In genomic region chr12:31188011-31188576, GRCm38 (mm10) we compare ENCODE assay signal across 41 mouse cellular contexts. TPM values are rescaled to one million over a fixed set of nuclear protein-coding genes. Genes with fewer than 3 reads are reported as not detected.
"Had no signal": no experiment of that assay in that cellular context is flagged by ENCODE, and none has a peak within 500 bp of the region (broad histone marks: within the 10 kb centered on the region; RNA-seq: fewer than 3 reads in every experiment).

No protein-coding gene starts in this region.

- H3K27me3 ChIP-seq: heart, embryonic 12.5 days; hindbrain, embryonic 13.5 days; hindbrain, embryonic 15.5 days; limb, embryonic 13.5 days; limb, embryonic 15.5 days; liver, embryonic 12.5 days had no signal

- H3K9ac ChIP-seq: forebrain, postnatal 0 days; heart, embryonic 12.5 days; hindbrain, embryonic 13.5 days; hindbrain, embryonic 15.5 days; limb, embryonic 13.5 days; limb, embryonic 15.5 days; liver, embryonic 12.5 days; liver, embryonic 14.5 days had no signal

- H3K27ac ChIP-seq: heart, embryonic 10.5 days; hindbrain, embryonic 13.5 days; hindbrain, embryonic 15.5 days; hindbrain, postnatal 0 days; limb, embryonic 13.5 days; limb, embryonic 15.5 days; liver, embryonic 12.5 days; liver, embryonic 14.5 days had no signal

- H3K9me3 ChIP-seq: heart, embryonic 10.5 days; heart, embryonic 12.5 days; hindbrain, embryonic 13.5 days; hindbrain, embryonic 15.5 days; limb, embryonic 13.5 days; limb, embryonic 15.5 days; liver, embryonic 12.5 days had no signal

- H3K4me2 ChIP-seq: heart, embryonic 12.5 days; hindbrain, embryonic 13.5 days; hindbrain, embryonic 15.5 days; limb, embryonic 13.5 days; limb, embryonic 15.5 days; liver, embryonic 12.5 days had no signal

- H3K4me3 ChIP-seq: heart, embryonic 10.5 days; heart, embryonic 12.5 days; hindbrain, embryonic 13.5 days; hindbrain, embryonic 15.5 days; limb, embryonic 13.5 days; limb, embryonic 15.5 days; liver, embryonic 12.5 days had no signal

- H3K36me3 ChIP-seq: heart, embryonic 10.5 days; heart, embryonic 12.5 days; hindbrain, embryonic 13.5 days; hindbrain, embryonic 15.5 days; limb, embryonic 13.5 days; limb, embryonic 15.5 days; liver, embryonic 12.5 days had no signal

- H3K4me1 ChIP-seq: liver, embryonic 12.5 days had no signal

- DNase-seq: forebrain, postnatal 0 days; gastrocnemius, postnatal 14 days; gastrocnemius, postnatal 36 days; heart, adult 18-20 months; heart, postnatal 10 days; kidney, postnatal 10 days; layer of hippocampus, adult 9-11 months; layer of hippocampus, postnatal 36 days; left cerebral cortex, postnatal 4 days; lung, adult 18-20 months had no signal

- ATAC-seq: forebrain, postnatal 0 days; hindbrain, postnatal 0 days; intestine, embryonic 16.5 days; liver, embryonic 12.5 days had no signal

RNA-seq across cellular contexts. Expression of gene Gm6993, which starts 52.5 kb away (rescaled TPM):
- total RNA-seq: forebrain, postnatal 0 days; gastrocnemius, adult 18-20 months; gastrocnemius, adult 8-10 months; gastrocnemius, postnatal 14 days; gastrocnemius, postnatal 36 days; heart, adult 18-20 months; heart, adult 8-10 months; heart, postnatal 10 days; heart, postnatal 25 days; hematopoietic stem cell, adult 5-6 weeks; hindbrain, postnatal 0 days; layer of hippocampus, adult 18-20 months; layer of hippocampus, adult 8-10 months; layer of hippocampus, postnatal 14 days; layer of hippocampus, postnatal 36 days; left cerebral cortex, adult 18-20 months; left cerebral cortex, adult 8-10 months; left cerebral cortex, postnatal 10 days; left cerebral cortex, postnatal 25 days; left cerebral cortex, postnatal 4 days; liver, adult 2 months had no signal
- polyA plus RNA-seq: forebrain, postnatal 0 days; gonadal fat pad, adult 2 months; heart, embryonic 10.5 days; heart, embryonic 12.5 days; heart, embryonic 14.5 days; heart, embryonic 16.5 days; hindbrain, embryonic 11.5 days; hindbrain, embryonic 13.5 days; hindbrain, embryonic 15.5 days; hindbrain, postnatal 0 days; intestine, embryonic 14.5 days; intestine, embryonic 16.5 days; large intestine, adult 2 months; limb, embryonic 11.5 days; limb, embryonic 13.5 days; limb, embryonic 15.5 days; liver, adult 2 months; liver, embryonic 12.5 days; liver, embryonic 14.5 days; liver, embryonic 16.5 days had no signal
